ENCODE assay signal across 21 mouse cellular contexts in the genomic region with DNA sequence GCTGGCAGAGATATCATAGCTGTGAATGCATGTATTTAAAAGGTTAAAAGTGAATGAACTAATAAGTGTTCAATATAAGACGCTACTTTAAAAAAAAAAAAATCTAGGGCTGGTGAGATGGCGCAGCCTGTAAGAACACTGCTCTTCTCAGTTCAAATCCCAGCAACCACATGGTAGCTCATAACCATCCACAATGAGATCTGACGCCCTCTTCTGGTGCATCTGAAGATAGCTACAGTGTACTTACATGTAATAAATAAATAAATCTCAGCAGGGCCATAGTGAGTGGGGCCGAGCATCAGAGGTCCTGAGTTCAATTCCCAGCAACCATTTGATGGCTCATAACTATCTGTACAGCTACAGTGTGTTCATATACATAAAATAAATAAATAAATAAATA. TPM values are rescaled to one million over a fixed set of nuclear protein-coding genes. Genes with fewer than 3 reads are reported as not detected.
A peak's percentile ranks its signal among the peaks of the same experiment; 100 is the strongest.
DNase-seq lines count a peak whose midpoint lies in the region; ATAC-seq and TF ChIP-seq lines count a peak whose summit lies in the region.
"Had no signal": no experiment of that assay in that cellular context is flagged by ENCODE, and none has a peak within 500 bp of the region (broad histone marks: within the 10 kb centered on the region; RNA-seq: fewer than 3 reads in every experiment).

No protein-coding gene starts in this region.

- no peak overlapping the region for H3K4me2 ChIP-seq in stomach, postnatal 0 days (replicated peaks; ENCODE audit: low read depth)
- H3K4me2 ChIP-seq: kidney, embryonic 15.5 days; limb, embryonic 15.5 days; lung, embryonic 15.5 days; midbrain, embryonic 13.5 days; neural tube, embryonic 15.5 days had no signal

- DNase-seq in gastrocnemius, adult 2 months: no peak
- DNase-seq in gastrocnemius, adult 8-10 months (ENCODE audit: low spot score in 2 of 2): no peak
- no peak for DNase-seq in left cerebral cortex, adult 2 months (ENCODE audit: extremely low spot score in 1 of 2, low spot score in 2 of 2)
- no peak for DNase-seq in left cerebral cortex, adult 8-10 months (ENCODE audit: low spot score in 2 of 2)
- peak; percentile 40 for DNase-seq in retina, postnatal 1 day
- DNase-seq in retina, embryonic 14.5 days (ENCODE audit: low spot score): no peak
- DNase-seq in stomach, postnatal 0 days (ENCODE audit: low spot score): no peak
- no peak for DNase-seq in neural tube, embryonic 10.5 days (ENCODE audit: extremely low spot score, low spot score)
- DNase-seq: adrenal gland, postnatal 25 days; B cell, adult 2 months; cerebellum, adult 11-12 months; cerebellum, postnatal 36 days; gastrocnemius, postnatal 25 days; layer of hippocampus, postnatal 36 days had no signal

- intact Hi-C loops in gastrocnemius, adult 2 months (cut with DNase I): no loop called here
- intact Hi-C loops in left cerebral cortex, adult 2 months (cut with DNase I): no loop called here

- H3K36me3 ChIP-seq in stomach, postnatal 0 days (ENCODE audit: control insufficient read depth, insufficient read depth, low read length): peaks cover 6% of the 10 kb centered on the region; the same call in 1 of the 2 replicates

- no peaks in the 10 kb centered on the region for H3K27me3 ChIP-seq in stomach, postnatal 0 days (ENCODE audit: control insufficient read depth, insufficient read depth, low read length)
- H3K27me3 ChIP-seq: neural tube, embryonic 15.5 days had no signal

- no peak overlapping the region for H3K9ac ChIP-seq in stomach, postnatal 0 days (ENCODE audit: low read length)
- H3K9ac ChIP-seq: kidney, embryonic 15.5 days; limb, embryonic 15.5 days; lung, embryonic 15.5 days; midbrain, embryonic 13.5 days; neural tube, embryonic 15.5 days had no signal

- H3K27ac ChIP-seq in gastrocnemius, adult 2 months: no peak overlapping the region
- no peak overlapping the region for H3K27ac ChIP-seq in left cerebral cortex, adult 2 months
- no peak overlapping the region for H3K27ac ChIP-seq in stomach, postnatal 0 days (replicated peaks)
- H3K27ac ChIP-seq: kidney, embryonic 15.5 days; limb, embryonic 15.5 days; lung, embryonic 15.5 days; midbrain, embryonic 13.5 days; neural tube, embryonic 15.5 days had no signal

- no peak for TF ChIP-seq EP300 in stomach, postnatal 0 days (optimal IDR thresholded peaks at IDR 0.05)

- no peaks in the 10 kb centered on the region for H3K4me1 ChIP-seq in stomach, postnatal 0 days (replicated peaks; ENCODE audit: control insufficient read depth, insufficient read depth)

- 64% methylated on average over 4 of the region's 4 CpGs for WGBS in stomach, postnatal 0 days

- no peaks in the 10 kb centered on the region for H3K9me3 ChIP-seq in stomach, postnatal 0 days (ENCODE audit: control insufficient read depth, low read length)
- H3K9me3 ChIP-seq: kidney, embryonic 15.5 days; limb, embryonic 15.5 days; lung, embryonic 15.5 days; midbrain, embryonic 13.5 days; neural tube, embryonic 15.5 days had no signal

- TF ChIP-seq CTCF in gastrocnemius, adult 2 months (IDR thresholded peaks at IDR 0.05): peak; percentile 41
- TF ChIP-seq CTCF in left cerebral cortex, adult 2 months (IDR thresholded peaks at IDR 0.05): peak; percentile 32
- peak; percentile 43; the same call in 1 of the 2 replicates for TF ChIP-seq CTCF in stomach, postnatal 0 days (IDR thresholded peaks at IDR 0.05; ENCODE audit: low read depth)

- no peak overlapping the region for H3K4me3 ChIP-seq in gastrocnemius, adult 2 months
- no peak overlapping the region for H3K4me3 ChIP-seq in left cerebral cortex, adult 2 months
- no peak overlapping the region for H3K4me3 ChIP-seq in stomach, postnatal 0 days (ENCODE audit: low read depth, low read length)
- H3K4me3 ChIP-seq: kidney, embryonic 15.5 days; limb, embryonic 15.5 days; lung, embryonic 15.5 days; midbrain, embryonic 13.5 days; myocyte; neural tube, embryonic 15.5 days had no signal

- no peak for ATAC-seq in stomach, postnatal 0 days (ENCODE audit: low FRiP score, low TSS enrichment)
- ATAC-seq: inflammation-experienced regulatory T-cells, adult 6 months; midbrain, embryonic 13.5 days had no signal

RNA-seq across cellular contexts. Expression of a gene that starts 4.6 kb away (rescaled TPM):
- total RNA-seq in gastrocnemius, adult 2 months (2021): 10 to 100 TPM; 48.5 to 55.1 TPM
- total RNA-seq in gastrocnemius, adult 8-10 months (2022): 10 to 100 TPM; 66.1 to 68.8 (median 66.9) TPM
- total RNA-seq in left cerebral cortex, adult 2 months (2021): 100 to 1,000 TPM; 196 to 201 TPM
- total RNA-seq in left cerebral cortex, adult 8-10 months (2022): 100 to 1,000 TPM; 190 to 207 (median 195) TPM
- polyA plus RNA-seq in stomach, postnatal 0 days (2015; fragmentation: Nextera tagmentation; extraction: Ambion mirVana): 31.4 and 38.5 TPM in 2 replicates
- polyA plus RNA-seq: inflammation-experienced regulatory T-cells, adult 6 months had no signal

RNA-seq across cellular contexts. Expression of a gene that starts 19.1 kb away (rescaled TPM):
- total RNA-seq in gastrocnemius, adult 2 months (2021): 1 to 10 TPM; 6.6 to 7.5 TPM
- 1 to 10 TPM; 5.9 to 9.6 (median 7.8) TPM for total RNA-seq in gastrocnemius, adult 8-10 months (2022)
- 1 to 10 TPM; 2.1 to 4.5 TPM for total RNA-seq in left cerebral cortex, adult 2 months (2021)
- total RNA-seq in left cerebral cortex, adult 8-10 months (2022): 1 to 10 TPM; 4.0 to 9.0 (median 4.6) TPM
- polyA plus RNA-seq in stomach, postnatal 0 days (2015; fragmentation: Nextera tagmentation; extraction: Ambion mirVana): 24.2 and 25.0 TPM in 2 replicates

RNA-seq across cellular contexts. Expression of a gene that starts 22.6 kb away (rescaled TPM):
- 10 to 100 TPM; 25.5 to 26.1 TPM for total RNA-seq in gastrocnemius, adult 2 months (2021)
- total RNA-seq in gastrocnemius, adult 8-10 months (2022): 10 to 100 TPM; 22.8 to 25.8 (median 24.8) TPM
- total RNA-seq in left cerebral cortex, adult 2 months (2021): 10 to 100 TPM; 50.8 to 53.6 TPM
- 10 to 100 TPM; 43.9 to 53.4 (median 47.6) TPM for total RNA-seq in left cerebral cortex, adult 8-10 months (2022)
- polyA plus RNA-seq in stomach, postnatal 0 days (2015; fragmentation: Nextera tagmentation; extraction: Ambion mirVana): 39.8 and 42.8 TPM in 2 replicates

RNA-seq across cellular contexts. Expression of a gene that starts 37.7 kb away (rescaled TPM):
- total RNA-seq in gastrocnemius, adult 2 months (2021): 10 to 100 TPM; 16.9 to 22.7 TPM
- 10 to 100 TPM; 21.1 to 25.9 (median 22.0) TPM for total RNA-seq in gastrocnemius, adult 8-10 months (2022)
- total RNA-seq in left cerebral cortex, adult 2 months (2021): 10 to 100 TPM; 39.7 to 40.5 TPM
- total RNA-seq in left cerebral cortex, adult 8-10 months (2022): 10 to 100 TPM; 38.1 to 45.4 (median 43.1) TPM
- polyA plus RNA-seq in stomach, postnatal 0 days (2015; fragmentation: Nextera tagmentation; extraction: Ambion mirVana): 25.1 and 26.1 TPM in 2 replicates
